Mouse (Mus musculus) right cerebral cortex, adult 18-20 months (tissue): ENCODE measurements around the gene Lyzl6.

Experiments
- DNase-seq: peaks from one replicate; pipeline ENCODE4 v3.0.0; 2022; ENCODE audit warnings: mixed read lengths

Lyzl6 gene

GRCm38 (mm10) chr11:103638790-103639189, at the start of gene Lyzl6:
TSS of gene Lyzl6 (minus strand) at chr11:103638890.
- no peak for DNase-seq

GRCm38 (mm10) chr11:103686706-103687105, 48.0 kb upstream of the Lyzl6 start:
- no peak for DNase-seq

DNA sequence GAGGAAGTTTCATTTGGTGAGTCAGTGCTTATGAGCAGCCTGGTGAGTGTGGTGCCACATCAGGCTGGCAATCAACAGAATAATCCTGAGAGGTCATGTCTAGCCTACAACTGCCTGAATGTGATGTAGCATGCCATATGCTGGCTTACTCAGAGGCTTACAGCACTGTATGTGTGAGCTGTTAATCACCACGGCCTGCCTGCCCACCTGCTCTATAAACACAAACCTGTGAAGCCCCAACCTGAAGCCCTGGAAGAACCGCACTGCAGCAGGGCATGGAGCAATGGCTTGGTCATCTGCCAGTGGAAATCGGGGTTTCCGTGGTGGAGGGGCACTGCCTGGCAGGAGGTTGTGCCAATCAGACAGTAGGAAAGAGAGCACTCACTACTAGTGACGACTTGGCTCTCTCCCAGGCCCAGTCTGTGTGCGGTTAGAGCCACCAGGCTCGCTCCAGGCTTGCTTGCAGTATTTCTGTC, 46.6 kb upstream of the Lyzl6 start:
- DNase-seq: peak; percentile 50

DNA sequence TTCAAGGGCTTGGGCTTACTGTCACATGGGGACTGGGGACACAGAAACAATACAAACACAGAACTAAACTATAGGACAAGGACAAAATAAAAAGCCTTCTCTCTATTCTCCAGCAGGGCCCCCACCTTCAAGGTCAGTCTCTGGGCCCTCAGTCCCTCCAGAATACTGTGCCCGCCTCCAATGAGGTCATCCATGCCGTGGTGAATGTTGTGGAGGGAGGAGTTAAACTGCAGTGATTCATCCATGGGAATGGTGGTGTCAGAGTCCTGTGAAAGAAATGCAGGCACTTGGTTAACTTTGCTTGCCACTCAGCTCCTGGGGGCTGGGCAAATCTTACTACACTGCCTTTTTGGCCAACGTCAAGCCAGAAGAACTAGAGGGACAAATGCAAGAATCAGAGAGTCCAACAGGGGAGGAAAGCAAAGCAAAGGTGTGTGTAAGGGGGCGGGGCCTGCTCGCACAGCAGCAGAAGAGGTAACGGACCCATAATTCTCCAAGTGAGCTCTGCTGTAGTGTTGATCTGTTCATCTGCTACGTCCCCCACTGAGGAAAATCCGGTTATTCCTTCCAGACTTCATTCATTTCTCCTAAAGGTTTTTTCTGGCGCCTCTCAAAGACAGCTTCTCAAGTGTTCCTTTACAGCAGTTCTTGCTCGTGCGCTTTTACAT, 45.1 kb upstream of the Lyzl6 start:
- DNase-seq: no peak

DNA sequence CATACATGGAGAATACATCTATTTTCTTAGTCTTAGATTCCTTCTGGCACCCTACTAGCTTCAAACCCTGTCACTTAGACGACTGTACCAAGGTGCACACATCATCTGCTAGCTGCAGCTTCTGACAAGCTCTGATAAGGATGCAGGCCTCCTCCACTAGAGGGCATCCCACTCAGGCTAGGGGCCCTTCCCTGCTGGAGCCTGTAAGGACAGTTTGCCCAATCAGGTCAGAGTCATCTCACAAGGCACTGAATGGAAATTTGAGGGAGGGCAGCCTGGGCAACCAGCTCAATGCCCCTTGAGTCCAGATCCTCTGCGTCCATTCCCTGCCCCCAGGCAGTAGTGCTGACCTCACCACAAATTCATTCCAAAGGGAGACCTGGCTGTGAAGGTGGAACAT, 38.4 kb upstream of the Lyzl6 start:
- DNase-seq: peak; percentile 45

- peak; percentile 86 for DNase-seq
Observed at GRCm38 (mm10) chr11:103675556-103675955, 36.9 kb upstream of the Lyzl6 start.

DNA sequence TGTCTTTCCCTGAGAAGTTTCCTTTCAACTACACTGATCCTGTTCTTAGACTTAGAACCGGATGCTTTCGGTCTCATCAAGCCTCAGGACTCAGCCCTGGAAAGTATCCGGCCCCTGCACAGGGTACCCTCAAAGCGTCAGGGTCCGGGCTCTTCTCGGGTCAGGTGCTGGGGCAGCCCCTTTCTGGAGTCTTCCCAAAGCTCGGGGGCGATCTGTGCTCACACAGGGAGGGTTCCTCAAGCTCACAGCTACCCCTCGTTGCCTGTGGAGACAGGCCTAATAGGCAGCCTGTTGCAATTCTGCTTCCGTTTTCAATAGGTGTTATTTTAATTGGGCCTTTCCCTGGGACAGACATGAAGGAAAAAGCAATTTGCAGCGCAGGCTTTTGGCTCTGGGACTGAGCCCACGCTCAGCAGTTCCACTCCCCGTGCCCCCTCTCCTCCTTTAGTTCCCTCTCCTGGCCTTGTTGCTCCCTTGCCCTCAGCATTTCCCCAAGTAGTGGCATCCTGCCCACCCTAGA, 28.3 kb upstream of the Lyzl6 start:
- no peak for DNase-seq

DNA sequence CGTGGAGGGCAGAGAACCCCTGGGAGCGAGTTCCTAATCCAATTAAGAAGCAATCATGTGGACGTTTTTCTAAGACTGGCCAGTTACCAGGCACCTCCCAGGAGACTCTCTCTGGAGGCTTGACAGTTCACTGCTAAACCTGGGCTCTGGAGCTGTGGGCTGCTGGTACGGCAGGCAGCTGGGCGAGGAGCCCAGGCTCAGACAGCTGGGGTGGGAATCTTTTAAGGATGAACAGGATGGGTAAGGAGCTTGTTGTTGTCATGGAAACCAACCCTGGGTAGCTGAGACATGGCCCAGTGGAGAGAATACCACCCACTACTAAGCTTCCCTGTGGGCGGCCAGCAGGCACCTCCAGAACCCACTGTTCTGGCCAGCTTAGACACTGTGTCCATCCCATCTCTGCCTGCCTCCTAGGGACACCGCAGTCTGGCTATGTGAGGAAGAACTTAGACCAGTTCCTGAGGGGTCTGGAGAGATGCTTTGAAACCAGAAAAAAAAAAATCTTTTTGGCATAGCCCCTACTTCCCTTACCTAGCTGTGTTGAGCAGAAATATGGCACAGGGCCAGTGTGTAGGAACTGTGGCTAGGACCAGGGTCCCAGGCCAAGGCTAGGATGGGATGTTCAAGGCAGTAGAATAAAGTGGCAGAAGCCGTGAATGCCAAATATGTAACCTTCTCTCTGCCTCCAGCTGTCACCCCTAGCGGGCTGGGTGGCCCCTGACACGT, 27.7 kb upstream of the Lyzl6 start:
- peak; percentile 96 for DNase-seq

- DNase-seq: peak; percentile 34
Observed at GRCm38 (mm10) chr11:103665695-103666094, 27.0 kb upstream of the Lyzl6 start.

DNA sequence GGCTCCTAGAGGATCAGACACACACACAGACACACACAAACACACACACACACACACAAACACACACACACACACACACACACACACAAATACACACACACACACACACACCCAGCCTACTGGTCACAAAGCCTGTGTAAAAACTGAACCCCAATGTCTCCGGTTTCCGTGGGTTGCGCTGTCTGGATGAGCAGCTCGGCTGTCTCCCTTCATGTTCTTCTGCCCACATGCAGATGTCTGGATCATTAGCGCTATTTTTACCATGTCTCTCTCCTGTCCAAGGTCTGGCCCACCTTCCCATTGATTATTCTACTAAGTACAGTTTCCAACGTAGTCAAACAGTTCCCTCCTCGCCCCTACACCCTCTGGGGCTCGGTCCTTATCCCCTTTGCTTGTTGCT, 24.4 kb upstream of the Lyzl6 start:
- no peak for DNase-seq

DNA sequence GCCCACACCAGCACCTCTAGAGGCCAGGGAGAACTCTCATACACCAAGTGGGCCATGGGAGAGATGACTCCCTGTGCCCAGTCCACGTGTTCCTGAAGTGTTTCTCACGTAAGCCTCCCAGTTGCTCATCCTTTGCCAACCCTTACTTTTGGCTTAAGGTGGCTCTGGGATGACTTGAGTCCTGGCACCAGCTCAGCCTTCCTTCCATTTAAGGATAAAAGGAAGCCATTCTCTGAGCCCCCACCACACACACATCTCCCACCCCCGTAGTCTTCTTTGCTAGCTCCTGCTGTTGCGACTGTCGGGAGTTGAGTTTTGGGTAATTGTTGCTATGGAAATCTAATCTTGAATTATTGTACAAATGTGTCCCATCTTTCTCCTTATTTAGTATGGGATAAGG, 23.9 kb upstream of the Lyzl6 start:
- DNase-seq: peak; percentile 90

- peak; percentile 80 for DNase-seq
Observed at GRCm38 (mm10) chr11:103661863-103662262, 23.2 kb upstream of the Lyzl6 start.

GRCm38 (mm10) chr11:103658189-103658588, 19.5 kb upstream of the Lyzl6 start:
- DNase-seq: no peak

GRCm38 (mm10) chr11:103656520-103656919, 17.8 kb upstream of the Lyzl6 start:
- no peak for DNase-seq

DNA sequence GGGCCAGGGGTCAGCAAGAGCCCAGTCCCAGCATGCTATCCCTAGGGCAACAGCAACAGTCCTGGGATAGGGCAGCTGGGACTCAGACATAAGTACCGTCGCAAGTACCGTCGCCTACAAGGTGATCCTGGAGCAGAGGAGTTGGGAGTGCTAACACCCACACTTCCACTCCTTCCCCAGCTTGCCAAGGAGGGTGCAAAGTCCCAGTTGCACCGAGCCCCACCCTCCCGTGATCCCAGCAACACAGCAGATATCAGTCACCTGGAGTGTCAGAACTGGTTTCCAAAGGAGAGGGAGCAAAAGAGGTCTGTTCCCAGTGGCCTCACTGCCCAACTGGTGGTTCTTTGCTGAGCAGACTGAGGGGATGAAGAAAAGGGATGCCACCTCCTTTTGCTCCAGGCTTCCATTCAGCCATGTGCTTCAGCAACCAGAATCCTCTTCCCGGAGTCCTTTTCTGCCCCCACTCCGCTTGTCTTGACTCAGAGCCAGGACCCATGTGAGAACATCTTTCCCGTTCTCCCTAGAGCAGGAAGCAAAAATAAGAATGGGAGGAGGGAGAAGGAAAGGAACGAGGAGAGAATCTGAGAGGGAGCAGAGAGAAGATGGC, 14.8 kb upstream of the Lyzl6 start:
- DNase-seq: peak; percentile 87

DNA sequence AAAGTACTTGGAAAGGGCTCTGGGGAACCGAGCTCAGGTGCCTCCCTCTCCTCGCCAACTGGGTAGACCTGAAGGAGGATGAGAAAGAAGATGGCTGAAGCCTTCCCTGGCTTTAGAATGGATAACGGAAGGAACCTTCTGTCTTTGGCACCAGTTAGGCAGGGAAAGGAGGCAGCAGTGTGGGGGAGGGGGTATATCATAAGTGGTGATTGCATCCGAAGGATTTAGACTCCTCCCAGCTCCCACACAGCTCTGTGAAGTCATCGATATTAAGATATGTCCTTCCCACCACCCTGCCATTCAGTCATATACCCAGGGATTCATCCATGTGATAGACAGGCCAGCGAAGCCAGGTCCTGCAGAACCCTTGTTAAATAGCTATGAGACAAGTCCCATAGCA, 12.7 kb upstream of the Lyzl6 start:
- DNase-seq: peak; percentile 71

DNA sequence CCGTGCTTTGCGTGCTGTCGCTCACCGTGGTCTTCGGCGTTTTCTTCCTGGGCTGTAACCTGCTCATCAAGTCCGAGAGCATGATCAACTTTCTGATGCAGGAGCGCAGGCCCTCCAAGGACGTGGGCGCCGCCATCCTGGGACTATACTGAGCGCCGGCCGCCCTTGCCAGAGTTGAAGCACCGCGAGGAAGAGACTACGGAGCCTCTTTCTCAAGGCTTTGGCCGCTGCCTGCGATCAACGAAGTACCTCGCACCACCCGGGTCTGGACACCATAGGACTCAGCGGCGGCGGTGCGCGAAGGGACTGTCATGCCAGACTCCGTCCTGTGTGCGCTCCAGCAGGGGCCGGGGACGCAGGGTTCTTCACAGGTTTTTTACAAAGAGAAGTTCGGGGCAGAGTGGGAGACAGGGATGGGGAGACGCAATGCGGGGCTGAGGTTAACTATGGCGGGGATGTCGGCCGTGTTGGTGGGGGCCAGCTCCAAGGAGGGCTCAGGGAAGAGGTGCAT, 11.3 kb upstream of the Lyzl6 start:
- DNase-seq: no peak

GRCm38 (mm10) chr11:103649301-103649982, 10.8 kb upstream of the Lyzl6 start, which contains the start of gene Rprml:
TSS of gene Rprml (plus strand) at chr11:103649570.
- peak; percentile 93 for DNase-seq

DNA sequence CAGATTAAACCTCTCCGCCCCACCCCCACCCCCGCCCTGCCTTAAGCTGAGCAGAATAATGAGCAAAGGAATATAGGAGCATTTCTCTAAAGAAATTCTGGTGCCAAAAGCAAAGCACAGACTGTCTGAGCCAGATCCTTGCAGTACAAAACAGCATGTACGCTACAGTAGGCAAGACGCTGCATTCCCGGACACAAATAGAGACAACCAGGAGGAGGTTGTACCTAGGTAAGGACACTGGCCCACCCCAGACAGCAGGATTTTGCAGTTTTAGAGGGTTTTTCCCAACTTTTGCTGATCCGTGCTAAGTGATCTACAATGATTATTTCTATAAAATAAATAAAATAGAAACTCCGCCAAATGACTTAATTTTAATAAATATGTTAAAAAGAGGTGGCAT, 10.0 kb upstream of the Lyzl6 start:
- peak; percentile 40 for DNase-seq

- no peak for DNase-seq
Observed at GRCm38 (mm10) chr11:103647921-103648620, 9.4 kb upstream of the Lyzl6 start.

DNA sequence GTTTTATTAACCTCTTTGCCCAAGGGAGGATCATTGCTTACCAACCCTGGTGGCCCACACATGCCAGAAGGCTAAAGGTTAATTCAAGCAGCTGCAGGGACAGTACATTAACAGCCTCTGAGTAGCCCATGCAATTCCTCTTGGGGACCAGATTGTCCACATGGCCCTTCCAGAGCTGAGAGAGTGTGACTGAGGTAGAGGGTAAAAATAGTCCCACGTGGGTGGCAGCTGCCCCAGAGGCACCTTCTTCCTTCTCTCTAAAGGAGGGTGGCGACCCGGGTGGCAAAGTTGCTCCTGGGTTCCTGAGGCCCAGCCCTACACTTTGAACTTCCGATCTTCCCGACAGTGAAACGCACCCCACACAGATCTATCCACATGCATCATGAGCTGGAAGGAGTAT, 7.6 kb upstream of the Lyzl6 start:
- no peak for DNase-seq

GRCm38 (mm10) chr11:103645731-103646130, 7.0 kb upstream of the Lyzl6 start:
- DNase-seq: no peak
